Mouse (Mus musculus) embryonic facial prominence, embryonic 11.5 days (tissue): Measurements from ENCODE around the gene Coro2b. TPM values are rescaled to one million over a fixed set of nuclear protein-coding genes. Genes with fewer than 3 reads are reported as not detected.

Experiments used
- ATAC-seq: fragments of 200-750 bp; cut with Nextera tagmentation; replicated peaks from 2 replicates; pipeline ENCODE4 v1.8.0; 2017; ENCODE audit warnings: low read depth; ENCODE audit not compliant: insufficient number of reproducible peaks, low FRiP score, low TSS enrichment
- DNase-seq: peaks from one replicate; pipeline ENCODE4 v3.0.0-alpha.2; 2015; ENCODE audit warnings: low spot score
- H3K27ac ChIP-seq: fragments of 300-500 bp; sonication (generic); replicated peaks from 2 replicates; pipeline ENCODE4 v1.5.1; 2014; ENCODE audit warnings: mild to moderate bottlenecking, low read depth, low read length, control low read depth
- H3K27me3 ChIP-seq: fragments of 300-500 bp; sonication (generic); 2 replicates; pipeline ENCODE4 v1.6.1; 2014; ENCODE audit warnings: mild to moderate bottlenecking, low read length, moderate library complexity, mixed read lengths; ENCODE audit not compliant: control insufficient read depth, insufficient read depth
- H3K36me3 ChIP-seq: fragments of 300-500 bp; sonication (generic); replicated peaks from 2 replicates; pipeline ENCODE4 v1.6.1; 2014; ENCODE audit warnings: low read depth, mild to moderate bottlenecking, low read length, moderate library complexity, mixed read lengths; ENCODE audit not compliant: control insufficient read depth, insufficient read depth
- H3K4me1 ChIP-seq: fragments of 300-500 bp; sonication (generic); 2 replicates; pipeline ENCODE4 v1.6.1; 2014; ENCODE audit warnings: low read length, mixed read lengths; ENCODE audit not compliant: control insufficient read depth, insufficient read depth
- H3K4me2 ChIP-seq: fragments of 300-500 bp; sonication (generic); 2 replicates; pipeline ENCODE4 v1.6.1; 2014; ENCODE audit warnings: low read depth, mild to moderate bottlenecking, control low read depth, low read length, moderate library complexity
- H3K4me3 ChIP-seq: fragments of 300-500 bp; sonication (generic); 2 replicates; pipeline ENCODE4 v1.5.1; 2014; ENCODE audit warnings: low read depth, low read length, control low read depth
- H3K9ac ChIP-seq: fragments of 300-500 bp; sonication (generic); replicated peaks from 2 replicates; pipeline ENCODE4 v1.6.1; 2014; ENCODE audit warnings: mild to moderate bottlenecking, control low read depth, low read length
- H3K9me3 ChIP-seq: fragments of 300-500 bp; sonication (generic); replicated peaks from 2 replicates; pipeline ENCODE4 v1.6.1; 2016; ENCODE audit warnings: mild to moderate bottlenecking, low read length, inconsistent platforms, mixed read lengths; ENCODE audit not compliant: control insufficient read depth
- WGBS: fragments of 180-500 bp; shearing (Covaris S2); extraction: QIAGEN DNeasy Blood & Tissue Kit; methylation state at CpG from one replicate; pipeline ENCODE4 v1.1.7; 2014; 5-methylcytosine and 5-hydroxymethylcytosine counted together
- polyA plus RNA-seq: library from polyadenylated mRNA; unstranded; fragments of >200 nt; fragmentation: Nextera tagmentation; extraction: Ambion mirVana; gene quantifications from 2 replicates; pipeline ENCODE4 v1.2.1, GENCODE M21; 2014

The Coro2b gene
- polyA plus RNA-seq, 1 experiment from 2014 or later: 6.5 TPM

GRCm38 (mm10) chr9:62480149-62480548, 56.7 kb downstream of the Coro2b start:
- Histone ChIP-seq H3K4me3 (no peak overlapping the region), H3K9ac (no peak overlapping the region), H3K27me3 (no peaks in the 10 kb centered on the region), H3K4me1 (no peaks in the 10 kb centered on the region; the same call in 1 of the 2 replicates), H3K36me3 (no peaks in the 10 kb centered on the region), H3K4me2 (no peak overlapping the region), H3K27ac (no peak overlapping the region), H3K9me3 (no peaks in the 10 kb centered on the region)
- ATAC-seq (no peak), DNase-seq (no peak)
- WGBS: 76% methylated on average over 9 of the region's 9 CpGs

GRCm38 (mm10) chr9:62476782-62477487, 59.9 kb downstream of the Coro2b start:
- no peaks in the 10 kb centered on the region; the same call in 1 of the 2 replicates for H3K4me1 ChIP-seq
- H3K4me3 ChIP-seq: no peak overlapping the region
- DNase-seq: no peak
- peak overlapping the region; percentile 28; the same call in 1 of the 2 replicates for H3K27ac ChIP-seq
- H3K9me3 ChIP-seq: no peaks in the 10 kb centered on the region
- 62% methylated on average over 11 of the region's 11 CpGs for WGBS
- no peak overlapping the region for H3K4me2 ChIP-seq
- H3K36me3 ChIP-seq: no peaks in the 10 kb centered on the region
- H3K27me3 ChIP-seq: no peaks in the 10 kb centered on the region
- no peak overlapping the region for H3K9ac ChIP-seq
- ATAC-seq: peak; percentile 68

- no peak overlapping the region for H3K27ac ChIP-seq
- H3K9ac ChIP-seq: no peak overlapping the region
- no peak overlapping the region for H3K4me3 ChIP-seq
- no peaks in the 10 kb centered on the region for H3K9me3 ChIP-seq
- WGBS: 87% methylated on average over 2 of the region's 2 CpGs
- no peaks in the 10 kb centered on the region for H3K36me3 ChIP-seq
- ATAC-seq (no peak), DNase-seq (no peak)
- H3K27me3 ChIP-seq: no peaks in the 10 kb centered on the region
- no peaks in the 10 kb centered on the region; the same call in 1 of the 2 replicates for H3K4me1 ChIP-seq
- H3K4me2 ChIP-seq: no peak overlapping the region
Observed at GRCm38 (mm10) chr9:62474206-62474605, 62.6 kb downstream of the Coro2b start.

DNA sequence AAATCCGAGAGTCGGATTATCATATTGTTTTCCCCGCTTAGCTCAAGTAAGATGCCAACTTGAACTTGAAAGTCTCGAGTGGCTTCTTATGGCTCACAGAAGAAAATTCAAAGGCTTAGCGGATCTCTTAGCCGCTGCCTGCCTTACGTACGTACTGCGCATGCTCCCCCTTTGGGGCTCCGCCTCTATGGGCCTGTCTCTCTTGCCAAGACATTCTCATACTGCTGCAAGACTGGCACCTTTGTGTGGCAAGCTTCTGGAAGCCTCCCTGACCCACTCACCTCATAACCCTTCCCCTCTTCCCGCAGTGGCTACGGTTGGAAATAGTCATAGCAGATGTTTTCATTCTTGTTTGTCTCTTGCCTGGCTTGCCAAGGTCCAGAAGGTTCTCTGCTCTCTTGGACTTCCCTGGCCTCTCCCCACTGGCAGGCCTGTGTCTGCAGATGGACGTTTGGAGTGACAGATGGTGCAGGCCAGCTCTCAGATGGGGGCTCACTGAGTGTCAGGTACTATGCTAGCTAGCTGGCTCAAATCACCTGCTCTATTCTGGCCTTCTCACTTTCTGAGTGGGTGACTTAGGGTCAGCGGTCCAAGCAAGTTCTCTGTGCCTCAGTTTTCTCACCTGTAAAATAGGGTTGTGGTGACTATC, 65.2 kb downstream of the Coro2b start:
- no peak overlapping the region for H3K4me3 ChIP-seq
- H3K36me3 ChIP-seq: no peaks in the 10 kb centered on the region
- H3K27me3 ChIP-seq: no peaks in the 10 kb centered on the region
- no peaks in the 10 kb centered on the region for H3K9me3 ChIP-seq
- no peak overlapping the region for H3K27ac ChIP-seq
- no peak overlapping the region for H3K4me2 ChIP-seq
- whole genome bisulfite sequencing: 88% methylated on average over 14 of the region's 14 CpGs
- H3K4me1 ChIP-seq: no peaks in the 10 kb centered on the region
- no peak overlapping the region for H3K9ac ChIP-seq
- DNase-seq (no peak), ATAC-seq (no peak)

GRCm38 (mm10) chr9:62471041-62471440, 65.8 kb downstream of the Coro2b start:
- Histone ChIP-seq H3K27me3 (no peaks in the 10 kb centered on the region), H3K4me3 (no peak overlapping the region), H3K9me3 (no peaks in the 10 kb centered on the region), H3K4me1 (no peaks in the 10 kb centered on the region), H3K27ac (no peak overlapping the region), H3K36me3 (no peaks in the 10 kb centered on the region), H3K9ac (no peak overlapping the region), H3K4me2 (no peak overlapping the region)
- WGBS: 90% methylated on average over 14 of the region's 14 CpGs
- ATAC-seq (no peak), DNase-seq (no peak)

DNA sequence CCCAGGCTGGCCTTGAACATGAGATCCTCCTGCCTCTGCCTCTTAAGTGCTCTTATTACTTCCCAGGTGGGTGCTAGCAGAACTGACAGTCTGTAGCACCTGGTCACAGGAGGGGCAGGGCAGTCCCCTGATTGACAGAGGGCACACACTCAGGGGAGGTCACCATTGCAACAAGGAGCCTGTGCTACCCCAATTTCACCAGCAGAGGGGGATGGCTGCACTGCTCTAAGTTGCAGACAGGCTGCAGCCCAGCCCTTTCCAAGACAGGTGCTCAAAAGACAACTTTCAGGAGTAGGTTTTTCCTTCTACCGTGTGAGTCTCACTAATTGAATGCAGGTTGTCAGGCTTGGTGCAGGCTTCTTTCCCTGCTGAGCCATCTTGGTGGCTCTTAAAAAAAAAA, 66.4 kb downstream of the Coro2b start:
- H3K4me1 ChIP-seq: no peaks in the 10 kb centered on the region
- ATAC-seq: no peak
- no peak overlapping the region for H3K27ac ChIP-seq

GRCm38 (mm10) chr9:62469696-62470095, 67.1 kb downstream of the Coro2b start:
- Histone ChIP-seq H3K4me2 (no peak overlapping the region), H3K27me3 (no peaks in the 10 kb centered on the region), H3K4me3 (no peak overlapping the region), H3K4me1 (no peaks in the 10 kb centered on the region), H3K36me3 (no peaks in the 10 kb centered on the region), H3K27ac (no peak overlapping the region), H3K9ac (no peak overlapping the region), H3K9me3 (no peaks in the 10 kb centered on the region)
- ATAC-seq (no peak), DNase-seq (no peak)
- 85% methylated on average over 10 of the region's 10 CpGs for WGBS

More for the DNA sequence above, 66.4 kb downstream of the Coro2b start:
- no peak overlapping the region for H3K9ac ChIP-seq
- 4% methylated on average over 1 of the region's 1 CpGs for WGBS
- no peak overlapping the region for H3K4me2 ChIP-seq
- H3K4me3 ChIP-seq: no peak overlapping the region
- peak; percentile 85 for DNase-seq
- no peaks in the 10 kb centered on the region for H3K9me3 ChIP-seq
- no peaks in the 10 kb centered on the region for H3K27me3 ChIP-seq
- no peaks in the 10 kb centered on the region for H3K36me3 ChIP-seq

- Histone ChIP-seq H3K4me1 (no peaks in the 10 kb centered on the region), H3K9me3 (no peaks in the 10 kb centered on the region), H3K9ac (no peak overlapping the region), H3K27ac (no peak overlapping the region), H3K27me3 (no peaks in the 10 kb centered on the region), H3K4me2 (no peak overlapping the region), H3K36me3 (no peaks in the 10 kb centered on the region), H3K4me3 (no peak overlapping the region)
- ATAC-seq: peak; percentile 58; the same call in 1 of the 2 replicates
- WGBS: 42% methylated on average over 13 of the region's 13 CpGs
- peak; percentile 40 for DNase-seq
Observed at GRCm38 (mm10) chr9:62469143-62469542, 67.7 kb downstream of the Coro2b start.
